Mouse (Mus musculus) liver, adult 2 months (tissue): ENCODE measurements at regions not wholly inside any gene's neighbourhood (a gene's known extent, or its start where the extent isn't known, plus 50 kb on each side); places are given as distances from the start of the nearest gene placed in this dataset.

Source experiments
- CTCF ChIP-seq: fragments of 200-500 bp; IDR thresholded peaks from 2 replicates; pipeline ENCODE4 v1.5.1; 2011; ENCODE audit warnings: low read depth, low read length, control low read depth
- POLR2A ChIP-seq: fragments of 200-500 bp; IDR thresholded peaks from 2 replicates; pipeline ENCODE4 v1.6.1; 2011; ENCODE audit warnings: low read length, control low read depth; ENCODE audit not compliant: insufficient read depth; ENCODE audit errors: extremely low read depth

DNA sequence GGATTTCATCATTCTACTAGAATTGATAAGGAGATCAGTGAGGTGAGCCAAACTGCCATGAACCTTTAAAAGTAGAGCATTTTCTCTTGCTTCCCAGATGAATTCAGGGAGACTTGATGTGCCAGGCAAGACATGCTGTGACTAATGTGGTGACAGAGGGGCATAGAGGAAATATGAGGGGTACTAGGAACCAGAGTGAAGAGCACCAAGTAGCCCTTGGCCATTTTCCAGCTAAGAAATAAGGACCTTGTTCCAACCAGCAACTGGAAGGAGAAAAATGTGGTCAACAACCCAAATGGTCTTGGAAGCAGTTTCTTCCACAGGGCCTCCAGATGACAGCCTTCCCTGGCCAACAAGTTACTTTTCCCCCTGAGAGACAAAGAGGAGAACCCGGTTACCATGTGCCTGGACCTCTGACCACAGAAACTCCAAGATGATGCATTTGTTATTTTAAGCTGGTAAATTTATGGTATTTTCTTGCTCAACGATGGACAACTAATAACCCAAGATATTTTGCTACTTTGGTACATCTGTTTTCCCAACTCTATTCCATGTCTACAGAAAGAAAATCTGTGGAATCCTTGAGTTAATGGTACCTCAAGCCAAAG lies 351.8 kb downstream of the Osr1 start:
- TF ChIP-seq CTCF = no peak
- no peak for TF ChIP-seq POLR2A
